Mouse (Mus musculus) E14TG2a.4 (cell line): ENCODE results near the gene Tmprss5.

Experiments used
- H3K27me3 ChIP-seq: 2 replicates; pipeline ENCODE4 v1.6.1; 2014; ENCODE audit warnings: low read length, control low read depth; ENCODE audit not compliant: insufficient read depth
- H3K36me3 ChIP-seq: 2 replicates; pipeline ENCODE4 v1.6.1; 2014; ENCODE audit warnings: low read length, control low read depth; ENCODE audit not compliant: insufficient read depth
- H3K4me1 ChIP-seq: replicated peaks from 2 replicates; pipeline ENCODE4 v1.6.1; 2014; ENCODE audit warnings: low read depth, low read length, control low read depth
- H3K4me3 ChIP-seq: replicated peaks from 2 replicates; pipeline ENCODE4 v1.5.1; 2014; ENCODE audit warnings: mild to moderate bottlenecking, low read length
- H3K9me3 ChIP-seq: 2 replicates; pipeline ENCODE4 v1.6.1; 2014; ENCODE audit warnings: low read length, control low read depth
- CTCF ChIP-seq: conservative IDR thresholded peaks from 2 replicates; pipeline ENCODE4 v1.5.1; 2014; ENCODE audit warnings: low read length
- NANOG ChIP-seq: IDR thresholded peaks from 2 replicates; pipeline ENCODE4 v1.6.1; 2014; ENCODE audit warnings: borderline replicate concordance, low read length, mixed read lengths
- POU5F1 ChIP-seq: IDR thresholded peaks from 2 replicates; pipeline ENCODE4 v1.6.1; 2014; ENCODE audit warnings: low read length, borderline replicate concordance

Tmprss5 gene

DNA sequence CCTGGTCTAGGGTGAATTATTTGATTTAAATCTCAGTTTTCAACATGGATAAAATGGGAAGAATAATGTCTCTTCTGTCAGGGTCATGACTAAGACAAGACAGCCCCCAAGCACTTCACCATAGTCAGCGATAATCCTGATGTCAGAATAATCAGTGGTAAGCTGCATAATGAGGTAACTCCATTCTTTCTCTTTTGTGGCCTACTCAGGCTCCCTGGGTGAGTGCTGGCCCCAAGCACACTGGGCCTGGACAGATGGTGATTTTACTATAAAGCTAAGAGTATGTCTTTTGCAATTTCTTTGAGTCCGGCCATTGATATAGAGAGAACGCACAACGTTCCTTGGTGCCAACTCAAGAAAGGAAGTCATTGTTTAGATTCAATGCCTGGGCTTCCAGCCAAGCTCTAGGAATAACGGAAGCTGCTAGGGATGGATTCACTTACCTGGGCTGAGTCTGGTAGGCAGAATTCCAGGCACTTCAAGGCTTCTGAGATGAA, 49.5 kb downstream of the Tmprss5 start:
- Histone ChIP-seq H3K9me3 (peaks cover 47% of the 10 kb centered on the region), H3K27me3 (no peaks in the 10 kb centered on the region), H3K36me3 (no peaks in the 10 kb centered on the region), H3K4me3 (no peak overlapping the region), H3K4me1 (no peaks in the 10 kb centered on the region; the same call in 1 of the 2 replicates)
- TF ChIP-seq CTCF (no peak), NANOG (no peak), POU5F1 (no peak)

GRCm38 (mm10) chr9:49143841-49144240, 62.8 kb downstream of the Tmprss5 start:
- Histone ChIP-seq H3K36me3 (no peaks in the 10 kb centered on the region), H3K4me1 (no peaks in the 10 kb centered on the region), H3K9me3 (no peaks in the 10 kb centered on the region), H3K4me3 (no peak overlapping the region), H3K27me3 (peaks cover 3% of the 10 kb centered on the region; the same call in 1 of the 2 replicates)
- TF ChIP-seq CTCF = no peak
- no peak for TF ChIP-seq NANOG
- no peak for TF ChIP-seq POU5F1

DNA sequence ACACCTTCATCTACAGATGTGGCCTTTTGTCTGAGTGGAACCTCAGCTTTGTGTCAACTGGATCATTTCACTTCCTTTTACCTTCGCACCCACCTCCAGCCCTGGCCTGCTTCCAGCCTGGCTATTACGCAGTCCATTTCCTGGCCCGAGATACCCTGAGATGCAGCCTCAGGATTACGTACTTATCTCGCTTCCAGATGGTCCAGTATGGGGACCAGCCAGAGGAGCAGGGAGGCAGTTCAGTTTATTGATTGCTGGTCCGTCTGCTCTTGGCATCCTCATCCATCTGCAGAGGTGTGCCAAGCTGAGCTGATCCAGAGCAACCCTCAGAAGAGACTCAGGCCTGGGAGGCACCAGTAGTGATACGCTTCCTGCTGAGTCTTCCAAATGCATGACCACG, 64.7 kb downstream of the Tmprss5 start:
- no peaks in the 10 kb centered on the region for H3K9me3 ChIP-seq
- TF ChIP-seq POU5F1 (no peak), CTCF (no peak), NANOG (no peak)
- H3K36me3 ChIP-seq = no peaks in the 10 kb centered on the region

GRCm38 (mm10) chr9:49147031-49147430, 66.0 kb downstream of the Tmprss5 start:
- Histone ChIP-seq H3K27me3 (peaks cover 3% of the 10 kb centered on the region; the same call in 1 of the 2 replicates), H3K4me1 (no peaks in the 10 kb centered on the region), H3K4me3 (no peak overlapping the region), H3K9me3 (no peaks in the 10 kb centered on the region), H3K36me3 (no peaks in the 10 kb centered on the region)
- TF ChIP-seq NANOG = no peak
- TF ChIP-seq CTCF = no peak
- no peak for TF ChIP-seq POU5F1

More for the DNA sequence above, 64.7 kb downstream of the Tmprss5 start:
- H3K4me1 ChIP-seq = no peaks in the 10 kb centered on the region
- H3K27me3 ChIP-seq = peaks cover 3% of the 10 kb centered on the region; the same call in 1 of the 2 replicates
- no peak overlapping the region for H3K4me3 ChIP-seq
